Mouse (Mus musculus) layer of hippocampus, postnatal 25 days (tissue): ENCODE measurements around the gene Selenoh. TPM values are rescaled to one million over a fixed set of nuclear protein-coding genes. Genes with fewer than 3 reads are reported as not detected.
A peak's percentile ranks its signal among the peaks of the same experiment; 100 is the strongest.
"Not testable (repeated sequence)": the region's sequence is repeated elsewhere in the genome, so short reads cannot be mapped to it uniquely, and the experiment has no call there.

Experiments
- DNase-seq, 2 experiments: peaks; one replicate each; pipeline ENCODE4 v3.0.0; 2022; ENCODE audit warnings: mixed read lengths in 2 of 2, low spot score in 1 of 2; ENCODE audit errors: extremely low spot score in 1 of 2
- total RNA-seq, 2 experiments: library from RNA; stranded (reverse); gene quantifications; 2 replicates each; pipeline ENCODE4 v1.2.3; 2021

The Selenoh gene
- total RNA-seq, 2 experiments from 2014 or later = 30.3 to 31.5 TPM

- DNase-seq = no peak
These were observed 6.8 kb upstream of the Selenoh start for GRCm38 (mm10) chr2:84677270-84677967.

- not testable (repeated sequence) for DNase-seq
These were observed 965 bp upstream of the Selenoh start for GRCm38 (mm10) chr2:84671535-84671934.

- DNase-seq = no peak
These were observed 572 bp downstream of the Selenoh start for GRCm38 (mm10) chr2:84669828-84670568.

GRCm38 (mm10) chr2:84666081-84666480 lies 4.5 kb downstream of the Selenoh start:
- no peak for DNase-seq

- DNase-seq = peak in 1 of 2 experiments; percentile 38
These were observed 7.7 kb downstream of the Selenoh start for GRCm38 (mm10) chr2:84662866-84663265.

- peak in 1 of 2 experiments; percentile 29 for DNase-seq
These were observed 10.3 kb downstream of the Selenoh start for GRCm38 (mm10) chr2:84660253-84660652.

- no peak for DNase-seq
These were observed 11.8 kb downstream of the Selenoh start, which contains the start of gene Btbd18 for GRCm38 (mm10) chr2:84658806-84659205. Gene Btbd18 (plus strand): TSS chr2:84659079.

GRCm38 (mm10) chr2:84655864-84656263 lies 14.7 kb downstream of the Selenoh start:
- DNase-seq = no peak

- no peak for DNase-seq
These were observed 17.2 kb downstream of the Selenoh start for GRCm38 (mm10) chr2:84653354-84653753.

GRCm38 (mm10) chr2:84650464-84651195 lies 19.9 kb downstream of the Selenoh start, which contains the start of gene Ctnnd1:
Gene Ctnnd1 (minus strand): TSS chr2:84650765.
- peak; percentile 60 to 72 for DNase-seq

- DNase-seq = no peak
These were observed 20.9 kb downstream of the Selenoh start for GRCm38 (mm10) chr2:84649674-84650073.

GRCm38 (mm10) chr2:84648369-84648768 lies 22.2 kb downstream of the Selenoh start:
- DNase-seq = no peak

GRCm38 (mm10) chr2:84647051-84647568 lies 23.5 kb downstream of the Selenoh start:
- no peak for DNase-seq

- DNase-seq = no peak
These were observed 24.4 kb downstream of the Selenoh start for GRCm38 (mm10) chr2:84646138-84646537.

- DNase-seq = no peak
These were observed 29.7 kb downstream of the Selenoh start for GRCm38 (mm10) chr2:84640833-84641232.

- DNase-seq = no peak
These were observed 31.9 kb downstream of the Selenoh start for GRCm38 (mm10) chr2:84638428-84639220.

- DNase-seq = no peak
These were observed 33.0 kb downstream of the Selenoh start for GRCm38 (mm10) chr2:84637452-84638165.

GRCm38 (mm10) chr2:84636231-84636741 lies 34.3 kb downstream of the Selenoh start:
- no peak for DNase-seq

- DNase-seq = peak; percentile 32 to 60
These were observed 35.0 kb downstream of the Selenoh start for GRCm38 (mm10) chr2:84635611-84636010.
